Mouse (Mus musculus) right cerebral cortex, postnatal 25 days (tissue): ENCODE data around the gene Trpc5os.

Source experiments
- DNase-seq: peaks from one replicate; pipeline ENCODE4 v3.0.0; 2022

Trpc5os gene

DNA sequence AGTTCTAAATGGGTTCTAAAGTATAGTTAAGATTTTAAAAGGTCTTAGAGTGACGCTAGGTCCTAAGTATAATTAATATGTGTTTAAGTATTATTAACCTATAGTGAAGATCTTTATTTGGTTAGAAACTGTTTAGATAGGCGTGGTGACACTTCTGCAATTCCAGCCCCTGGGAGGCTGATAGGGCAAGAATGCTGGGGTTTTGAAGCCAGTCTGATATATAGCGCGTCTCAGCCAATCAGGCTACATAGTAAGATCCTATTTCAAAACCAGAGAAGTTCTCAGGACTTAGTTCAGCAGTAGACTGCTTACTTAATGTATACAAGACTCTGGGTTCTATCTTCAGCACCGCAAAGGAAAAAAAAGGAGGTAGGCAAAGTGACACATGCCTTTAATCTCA is at the start of gene Trpc5os:
TSS of gene Trpc5os (plus strand) at position 301 of the 400 bp plus-strand sequence.
- DNase-seq = no peak

DNA sequence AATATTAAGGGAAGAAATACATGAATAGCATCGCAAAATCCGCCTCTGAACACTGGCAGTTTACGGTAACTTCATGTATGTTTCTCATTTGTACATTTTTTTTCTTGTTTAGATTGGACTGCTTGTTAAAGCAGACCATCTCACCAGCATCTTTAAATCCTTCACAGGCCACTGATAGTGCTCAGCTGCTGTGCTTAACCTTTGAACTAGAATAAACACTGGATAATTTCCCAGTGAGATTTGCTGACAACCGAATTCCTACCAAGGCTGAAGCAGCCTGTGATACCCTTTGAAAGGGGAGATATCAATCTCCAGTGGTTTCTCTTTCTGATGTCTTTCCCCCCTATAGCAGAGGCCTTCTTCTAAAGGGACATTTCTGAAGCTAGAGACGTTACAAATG is 48.3 kb upstream of the Trpc5os start:
- DNase-seq = no peak

- DNase-seq = no peak
These were observed 36.1 kb upstream of the Trpc5os start for GRCm38 (mm10) chrX:144420259-144420658.

- no peak for DNase-seq
These were observed 35.3 kb upstream of the Trpc5os start for GRCm38 (mm10) chrX:144421091-144421490.

GRCm38 (mm10) chrX:144423848-144424247 is 32.5 kb upstream of the Trpc5os start:
- DNase-seq = no peak

GRCm38 (mm10) chrX:144464416-144464815 is 8.0 kb downstream of the Trpc5os start:
- no peak for DNase-seq

- DNase-seq = no peak
These were observed 35.0 kb downstream of the Trpc5os start for GRCm38 (mm10) chrX:144491394-144491793.

DNA sequence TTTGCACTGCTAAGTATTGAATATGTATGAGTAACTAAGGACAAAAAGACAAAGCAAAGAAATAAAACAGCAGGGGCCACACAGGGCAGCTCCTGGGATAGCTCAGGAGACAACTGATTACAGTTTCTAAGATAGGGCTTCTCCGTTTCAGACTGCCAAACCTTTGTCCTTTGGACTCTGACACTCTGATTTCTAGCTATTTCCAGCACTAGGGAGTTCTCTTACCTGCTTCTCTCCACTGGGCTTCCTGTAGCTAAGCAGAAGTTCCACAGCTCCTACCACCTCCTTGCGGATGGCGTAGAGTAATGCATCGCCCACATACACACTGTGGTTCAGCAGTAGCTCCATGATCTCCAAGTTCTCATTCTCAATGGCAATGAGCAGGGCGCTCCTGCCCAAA is 66.9 kb downstream of the Trpc5os start:
- DNase-seq = no peak

- DNase-seq = no peak
These were observed 69.7 kb downstream of the Trpc5os start for GRCm38 (mm10) chrX:144526042-144526441.
